Mouse (Mus musculus) bone marrow, adult 2 months (tissue): ENCODE measurements at regions not wholly inside any gene's neighbourhood (a gene's known extent, or its start where the extent isn't known, plus 50 kb on each side); places are given as distances from the start of the nearest gene placed in this dataset.

Source experiments
- CTCF ChIP-seq: fragments of 200-500 bp; IDR thresholded peaks from 2 replicates; pipeline ENCODE4 v1.5.1; 2011; ENCODE audit warnings: low read length, control low read depth; ENCODE audit not compliant: control insufficient read depth, insufficient read depth
- POLR2A ChIP-seq: fragments of 200-500 bp; IDR thresholded peaks from 2 replicates; pipeline ENCODE4 v1.6.1; 2011; ENCODE audit warnings: low read depth, mild to moderate bottlenecking, control low read depth, low read length, borderline replicate concordance; ENCODE audit not compliant: control insufficient read depth

DNA sequence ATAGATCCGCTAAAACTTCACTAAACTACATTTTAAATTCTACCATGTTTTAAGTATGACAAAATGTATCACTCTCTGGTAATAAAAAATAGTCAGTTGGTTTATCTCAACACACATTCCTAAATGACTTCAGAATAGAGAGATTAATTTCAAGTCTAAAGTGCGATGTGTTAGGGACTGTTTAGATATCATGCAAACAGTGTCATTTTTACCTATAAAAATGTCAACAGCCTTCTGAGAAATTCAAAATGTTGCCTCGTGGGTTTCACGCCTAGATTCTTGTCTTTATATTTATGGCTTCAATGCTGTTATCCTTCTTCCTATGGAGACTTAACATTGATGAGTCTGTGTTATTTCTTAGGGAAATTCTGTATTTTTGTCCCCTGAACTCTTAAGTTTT is 53.7 kb upstream of the P2ry1 start:
- TF ChIP-seq CTCF (no peak), POLR2A (no peak)
